Mouse (Mus musculus) spleen, adult 2 months (tissue): ENCODE results near the gene Arhgef3.

Experiments
- CTCF ChIP-seq: fragments of 200-500 bp; IDR thresholded peaks from 2 replicates; pipeline ENCODE4 v1.5.1; 2011; ENCODE audit warnings: mild to moderate bottlenecking, inconsistent platforms; ENCODE audit not compliant: insufficient read depth, insufficient read length, insufficient replicate concordance; ENCODE audit errors: extremely low read depth
- POLR2A ChIP-seq: fragments of 200-500 bp; IDR thresholded peaks from 2 replicates; pipeline ENCODE4 v1.6.1; 2011; ENCODE audit warnings: low read depth, low read length, inconsistent platforms

- TF ChIP-seq POLR2A (no peak), CTCF (no peak)
Observed at GRCm38 (mm10) chr14:27295821-27296220, 181.1 kb downstream of the Arhgef3 start.
